Mouse (Mus musculus) left cerebral cortex, adult 9 months (tissue): ENCODE measurements around the gene Gm2916.
"Not testable (repeated sequence)": the region's sequence is repeated elsewhere in the genome, so short reads cannot be mapped to it uniquely, and the experiment has no call there.

Experiments used
- DNase-seq, 2 experiments: peaks; one replicate each; pipeline ENCODE4 v3.0.0; 2022; ENCODE audit warnings: low spot score in 2 of 2

Gene Gm2916

DNA sequence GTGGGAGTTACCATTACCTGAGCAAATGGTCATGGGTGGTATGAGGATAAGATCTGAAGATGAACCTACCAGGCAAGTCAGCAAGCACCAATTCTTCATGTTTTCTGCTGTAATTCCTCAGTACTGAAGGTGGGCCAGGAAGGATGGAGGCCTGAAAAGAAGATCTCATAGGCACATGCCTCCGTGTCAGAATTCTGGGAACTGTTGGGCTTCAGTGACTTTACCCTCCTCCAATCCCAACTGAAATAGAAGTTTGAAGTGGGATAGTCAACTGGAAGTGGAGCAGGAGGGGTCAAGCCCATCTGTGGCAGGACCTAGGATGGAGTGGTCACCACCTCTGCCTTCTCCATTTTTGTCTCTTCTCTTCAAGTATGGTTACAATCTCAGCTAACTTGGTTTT lies at the start of gene Gm2916:
TSS of gene Gm2916 (plus strand) at position 301 of the 400 bp plus-strand sequence.
- not testable (repeated sequence) for DNase-seq

DNA sequence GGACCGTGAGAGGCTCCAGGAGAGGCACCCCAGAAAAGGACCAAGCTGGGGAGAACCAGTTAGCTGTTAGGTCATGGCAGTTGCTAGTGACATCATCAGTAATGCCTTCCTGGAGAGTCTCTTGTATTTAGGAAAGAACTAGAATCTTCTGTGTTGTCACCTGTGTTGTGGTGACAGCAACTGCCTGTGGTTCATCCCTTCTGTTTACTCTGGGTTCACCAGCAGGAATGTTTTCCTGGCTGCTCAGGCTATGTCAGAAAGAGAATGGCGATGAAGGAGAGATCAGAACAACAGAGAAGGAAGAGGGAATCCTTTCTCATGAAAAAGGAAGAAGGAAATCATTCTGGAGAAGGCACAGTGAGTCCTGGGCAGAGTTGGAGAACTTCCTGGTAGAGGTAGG lies 38.0 kb upstream of the Gm2916 start, which contains the start of gene Gm3033:
TSS of gene Gm3033 (plus strand) at position 301 of the 400 bp plus-strand sequence.
- not testable (repeated sequence) for DNase-seq

DNA sequence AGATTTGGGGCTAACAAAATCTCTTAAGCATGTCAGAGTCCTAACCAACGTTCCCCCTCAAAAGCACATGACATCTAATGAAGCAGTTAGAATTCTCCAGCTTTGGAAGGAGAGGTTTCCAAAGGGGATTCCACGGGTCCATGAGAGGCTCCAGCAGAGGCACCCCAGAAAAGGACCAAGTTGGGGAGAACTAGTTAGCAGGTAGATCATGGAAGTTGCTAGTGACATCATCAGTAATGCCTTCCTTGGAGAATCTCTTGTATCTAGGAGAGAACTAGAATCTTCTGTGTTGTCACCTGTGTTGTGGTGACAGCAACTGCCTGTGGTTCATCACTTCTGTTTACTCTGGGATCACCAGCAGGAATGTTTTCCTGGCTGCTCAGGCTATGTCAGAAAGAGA lies 47.5 kb downstream of the Gm2916 start, which contains the start of gene Gm3029:
TSS of gene Gm3029 (plus strand) at position 301 of the 400 bp plus-strand sequence.
- DNase-seq: not testable (repeated sequence)

DNA sequence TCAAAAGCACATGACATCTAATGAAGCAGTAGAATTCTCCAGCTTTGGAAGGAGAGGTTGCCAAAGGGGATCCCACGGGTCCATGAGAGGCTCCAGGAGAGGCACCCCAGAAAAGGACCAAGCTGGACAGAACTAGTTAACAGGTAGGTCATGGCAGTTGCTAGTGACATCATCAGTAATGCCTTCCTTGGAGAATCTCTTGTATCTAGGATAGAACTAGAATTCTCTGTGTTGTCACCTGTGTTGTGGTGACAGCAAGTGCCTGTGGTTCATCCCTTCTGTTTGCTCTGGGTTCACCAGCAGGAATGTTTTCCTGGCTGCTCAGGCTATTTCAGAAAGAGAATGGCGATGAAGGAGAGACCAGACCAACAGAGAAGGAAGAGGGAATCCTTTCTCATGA lies 79.3 kb downstream of the Gm2916 start, which contains the start of gene Gm3095:
TSS of gene Gm3095 (plus strand) at position 301 of the 400 bp plus-strand sequence.
- not testable (repeated sequence) for DNase-seq
